Mouse (Mus musculus): Measurements from ENCODE around the gene Zcchc7.
A peak's percentile ranks its signal among the peaks of the same experiment; 100 is the strongest.
"Not testable (repeated sequence)": the region's sequence is repeated elsewhere in the genome, so short reads cannot be mapped to it uniquely, and the experiment has no call there.

Gene Zcchc7

GRCm38 (mm10) chr4:44755553-44756133 is at the start of gene Zcchc7:
Zcchc7 (plus strand) TSS chr4:44755877.
- DNase-seq, result no peak

DNA sequence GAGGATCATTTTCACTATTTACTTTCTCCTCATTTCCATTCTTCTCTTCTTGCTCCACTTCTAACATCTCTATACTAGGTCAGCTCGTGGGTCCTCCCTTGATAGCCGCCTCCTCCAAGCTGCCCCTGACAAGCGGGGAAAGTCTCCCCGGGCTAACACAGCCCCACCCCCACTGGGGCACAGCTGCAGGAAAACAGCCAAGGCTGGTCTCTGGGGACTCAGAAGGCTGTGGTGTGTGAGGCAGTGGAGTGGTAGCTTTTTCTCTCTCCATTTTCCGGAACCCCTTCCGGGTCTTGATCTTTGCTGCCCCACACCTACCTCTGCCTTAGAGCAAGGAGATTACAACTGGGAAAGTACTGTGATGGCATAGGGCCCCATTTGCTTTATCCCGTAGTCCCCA is 49.7 kb upstream of the Zcchc7 start:
- no peak for DNase-seq

DNA sequence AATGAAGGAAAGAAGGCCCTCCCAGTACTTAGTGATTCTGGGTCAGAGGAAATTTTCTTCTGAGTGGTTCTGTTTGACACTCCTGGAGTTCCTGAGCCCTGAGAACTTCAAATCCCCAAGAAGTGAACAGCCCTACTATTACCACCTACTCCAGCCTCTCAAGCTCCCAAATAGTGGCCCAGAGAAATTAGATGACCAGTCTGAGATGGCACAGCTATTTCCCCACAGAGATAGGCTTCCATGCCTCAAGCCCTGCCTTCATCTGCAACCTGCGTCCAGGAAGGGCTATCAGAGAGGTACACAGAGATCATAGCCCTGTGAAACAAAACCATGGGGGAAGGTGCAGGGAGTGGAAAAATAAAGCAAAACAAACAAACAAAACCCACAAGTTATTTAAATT is 48.8 kb upstream of the Zcchc7 start:
- DNase-seq, result no peak

DNA sequence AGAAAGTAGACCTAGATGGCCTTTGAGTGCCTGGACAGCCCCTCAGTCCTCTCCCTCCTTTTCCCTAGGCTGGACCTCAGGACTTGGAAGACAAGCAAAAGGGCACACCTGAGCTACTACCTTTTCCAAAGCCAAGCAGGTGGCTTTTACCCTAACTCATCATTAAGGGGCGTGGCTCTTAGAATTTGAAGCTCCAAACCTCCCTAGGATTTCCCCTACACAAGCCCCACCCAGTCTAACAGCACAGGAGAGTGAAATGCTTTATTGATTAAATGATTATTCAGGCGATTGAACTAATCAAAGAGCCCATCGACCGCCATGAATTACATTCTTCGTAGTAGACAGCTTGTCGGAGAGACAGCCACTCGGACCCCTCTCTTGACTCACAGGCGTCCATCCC is 47.4 kb upstream of the Zcchc7 start:
- no peak for DNase-seq

DNA sequence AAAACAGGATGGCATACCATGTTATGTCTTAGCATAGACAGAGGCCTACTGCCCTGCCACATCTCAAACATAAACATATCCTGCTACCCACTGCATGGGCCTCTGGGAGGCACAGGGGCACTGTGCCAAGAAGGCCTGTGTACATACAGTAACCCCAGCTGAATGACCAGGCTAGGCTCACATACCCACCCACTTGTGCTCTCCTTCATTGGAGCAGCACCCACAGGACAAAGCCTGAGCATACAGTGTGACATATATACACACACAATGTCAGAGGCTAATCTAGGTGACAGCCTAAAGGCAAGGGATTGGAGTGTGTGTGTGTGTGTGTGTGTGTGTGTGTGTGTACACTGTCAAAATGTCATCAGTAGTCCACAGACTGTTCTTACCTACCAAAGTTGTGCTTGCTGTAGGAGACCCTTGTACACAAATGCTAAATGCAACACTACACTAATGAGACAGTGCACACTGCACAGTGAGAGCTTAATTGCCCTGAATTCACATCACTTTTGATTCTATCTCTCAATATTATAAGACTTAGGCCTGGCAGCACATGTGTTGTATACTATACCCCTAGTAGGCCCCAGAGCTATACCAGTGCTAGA is 46.5 kb upstream of the Zcchc7 start:
- DNase-seq, result no peak

GRCm38 (mm10) chr4:44709740-44710700 is 45.7 kb upstream of the Zcchc7 start, which contains the start of gene Pax5:
Pax5 (minus strand) TSS chr4:44710487.
- no peak for DNase-seq

DNA sequence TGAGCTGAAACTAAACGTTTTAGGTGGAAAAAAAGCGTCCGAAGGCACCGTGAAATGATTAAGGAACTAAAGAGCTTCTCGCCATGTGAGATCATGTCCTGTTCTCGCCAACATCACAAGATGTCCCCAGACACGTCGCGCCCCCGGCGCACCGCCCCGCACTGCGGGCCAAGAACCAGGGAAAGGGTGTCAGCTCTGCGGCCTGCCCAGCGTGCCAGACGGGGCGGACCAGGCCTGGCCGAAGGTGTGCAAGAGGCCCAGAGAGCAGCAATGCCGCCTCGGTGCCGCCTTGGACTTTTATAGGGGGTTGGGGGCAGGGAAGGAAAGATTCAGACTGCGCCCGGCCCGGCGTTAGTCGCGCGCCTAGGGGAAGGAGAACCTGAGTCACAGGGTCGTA is 45.0 kb upstream of the Zcchc7 start:
- DNase-seq, result no peak

GRCm38 (mm10) chr4:44711136-44711900 is 44.4 kb upstream of the Zcchc7 start:
- DNase-seq, result no peak

GRCm38 (mm10) chr4:44712051-44712700 is 43.5 kb upstream of the Zcchc7 start:
- DNase-seq, result no peak

DNA sequence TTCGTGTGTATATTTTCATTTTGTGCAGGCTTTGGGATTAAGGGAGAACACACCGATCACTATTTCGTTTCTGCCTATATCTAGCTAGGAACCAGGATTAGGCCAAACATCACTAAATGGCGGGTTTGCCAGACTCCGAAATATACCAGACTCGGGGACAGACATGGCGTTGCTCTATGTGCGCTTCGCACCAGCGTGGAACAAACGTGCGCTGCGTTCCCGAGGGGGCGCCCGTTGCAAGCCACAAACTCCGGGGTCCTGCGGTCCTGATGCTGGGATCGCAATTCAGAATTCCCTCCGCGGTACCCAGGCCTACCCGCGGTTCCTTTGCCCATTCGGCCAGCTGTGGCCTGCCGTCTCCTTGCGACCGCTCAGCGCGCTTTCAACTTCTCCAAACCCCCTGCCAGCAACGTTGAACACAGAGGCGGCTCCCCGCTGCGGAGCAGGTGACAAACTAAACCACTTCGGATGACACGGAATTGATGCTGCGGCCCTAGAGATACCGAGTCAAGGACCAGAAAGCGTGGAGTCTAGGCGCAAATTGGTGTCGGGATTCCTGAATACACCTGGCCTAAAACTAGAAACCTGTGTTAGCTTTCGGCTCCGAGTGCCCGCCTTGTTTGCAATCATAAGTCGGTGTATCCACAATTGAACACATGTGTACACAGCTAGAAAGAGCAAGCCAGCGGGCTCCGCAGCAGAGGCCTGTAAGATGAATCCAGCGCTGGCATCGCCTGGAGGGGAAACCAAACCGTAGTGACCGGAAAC is 42.7 kb upstream of the Zcchc7 start:
- DNase-seq, result no peak

- DNase-seq, result no peak
Measured at GRCm38 (mm10) chr4:44713554-44714051, 42.1 kb upstream of the Zcchc7 start.

- no peak for DNase-seq
Measured at GRCm38 (mm10) chr4:44714111-44714621, 41.5 kb upstream of the Zcchc7 start.

DNA sequence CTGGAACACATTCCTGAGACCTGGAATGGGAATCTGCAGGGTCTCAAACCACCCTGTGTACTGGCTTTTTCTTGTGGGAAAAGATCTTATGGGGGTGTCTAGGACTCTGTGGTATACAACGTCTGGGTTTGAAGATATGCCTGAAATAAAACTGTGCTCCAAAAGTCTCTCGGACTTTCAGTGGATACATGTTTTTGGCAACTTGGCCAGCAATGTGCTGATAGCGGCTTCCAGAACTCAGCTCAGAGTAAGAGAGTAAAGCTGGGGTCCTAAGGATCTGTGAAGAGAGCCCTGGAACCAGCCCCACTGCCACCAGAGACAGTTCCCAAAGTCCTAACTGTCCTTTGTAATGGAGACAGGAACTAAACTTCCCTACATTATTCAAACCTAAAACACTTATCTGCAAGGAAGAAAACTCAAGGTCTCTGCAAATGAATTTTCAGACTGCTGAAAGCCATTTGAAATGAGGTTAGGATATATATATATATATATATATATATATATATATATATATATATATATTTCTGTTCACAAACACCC is 40.0 kb upstream of the Zcchc7 start:
- DNase-seq, result no peak

GRCm38 (mm10) chr4:44716391-44716790 is 39.3 kb upstream of the Zcchc7 start:
- no peak for DNase-seq

DNA sequence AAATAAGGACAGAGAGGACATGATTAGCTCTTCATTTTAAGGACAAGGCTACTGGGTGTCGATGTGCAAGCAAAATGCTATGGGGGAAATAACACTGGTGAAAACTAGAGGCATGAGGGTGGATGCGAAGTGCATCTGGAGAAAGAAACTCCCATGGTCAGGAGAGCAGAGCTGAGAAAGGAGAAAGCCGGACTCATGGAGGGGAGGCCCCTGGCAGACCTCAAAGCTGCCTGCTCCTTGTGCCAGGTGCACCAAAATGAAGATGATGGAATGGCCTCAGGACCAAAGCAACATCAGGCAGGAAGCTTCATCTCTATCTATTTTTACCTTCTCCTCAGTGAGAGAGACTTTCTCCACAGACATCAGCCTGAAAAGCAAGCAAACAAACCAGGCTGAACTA is 38.0 kb upstream of the Zcchc7 start:
- no peak for DNase-seq

DNA sequence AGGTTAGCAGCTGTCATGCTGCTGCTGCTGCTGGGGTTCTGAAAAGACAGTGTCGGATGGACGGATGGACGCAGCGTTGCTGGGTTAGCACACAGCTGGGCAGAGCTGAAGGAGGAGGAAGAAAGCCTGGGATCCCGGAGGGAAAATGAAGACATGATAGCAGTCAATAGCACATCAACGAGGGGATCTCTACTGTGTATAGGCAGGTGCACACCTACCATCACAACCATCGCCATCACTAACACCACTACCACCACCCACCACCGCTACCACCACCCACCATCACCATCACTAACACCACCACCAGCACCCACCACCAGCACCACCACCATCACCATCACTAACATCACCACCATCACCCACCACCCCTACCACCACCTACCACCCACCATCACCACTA is 35.6 kb upstream of the Zcchc7 start:
- DNase-seq, result no peak

DNA sequence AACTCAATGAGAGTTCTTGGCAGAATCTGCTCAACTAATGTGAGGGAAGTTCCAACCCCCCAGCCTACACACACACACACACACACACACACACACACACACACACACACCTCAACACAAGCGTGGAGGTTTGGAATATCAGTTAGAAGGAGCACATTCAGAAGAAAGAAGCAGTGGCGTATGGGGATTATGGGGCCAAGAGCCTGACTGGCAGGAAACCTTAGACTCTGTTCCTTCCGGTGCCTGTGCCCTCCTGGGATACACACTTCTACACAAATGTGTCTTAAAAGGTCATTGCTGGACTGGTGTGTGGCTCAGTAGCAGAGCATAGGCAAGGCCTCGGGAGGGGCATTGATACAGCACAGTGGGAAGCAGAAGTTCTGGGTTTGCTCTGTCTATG is 34.4 kb upstream of the Zcchc7 start:
- DNase-seq, result no peak

DNA sequence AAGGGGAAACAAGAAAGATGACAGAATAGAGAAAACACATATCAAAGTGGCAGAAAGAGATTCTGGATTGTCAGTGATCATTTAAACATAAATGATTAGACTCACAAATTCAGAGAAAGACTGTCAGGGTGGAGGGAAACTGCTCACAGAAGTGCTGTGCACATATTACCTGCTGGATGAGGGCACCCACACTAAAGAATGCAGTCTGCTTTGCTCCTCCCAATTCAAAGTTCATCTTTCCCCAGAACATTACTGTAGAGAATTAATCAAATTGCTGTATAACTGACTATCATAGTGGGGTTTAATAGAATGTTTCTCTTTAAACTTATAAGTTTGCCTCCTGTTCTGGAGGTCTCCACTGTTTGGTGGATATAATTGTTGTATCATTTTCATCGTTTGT is 15.2 kb upstream of the Zcchc7 start:
- DNase-seq, result peak; percentile 22

DNA sequence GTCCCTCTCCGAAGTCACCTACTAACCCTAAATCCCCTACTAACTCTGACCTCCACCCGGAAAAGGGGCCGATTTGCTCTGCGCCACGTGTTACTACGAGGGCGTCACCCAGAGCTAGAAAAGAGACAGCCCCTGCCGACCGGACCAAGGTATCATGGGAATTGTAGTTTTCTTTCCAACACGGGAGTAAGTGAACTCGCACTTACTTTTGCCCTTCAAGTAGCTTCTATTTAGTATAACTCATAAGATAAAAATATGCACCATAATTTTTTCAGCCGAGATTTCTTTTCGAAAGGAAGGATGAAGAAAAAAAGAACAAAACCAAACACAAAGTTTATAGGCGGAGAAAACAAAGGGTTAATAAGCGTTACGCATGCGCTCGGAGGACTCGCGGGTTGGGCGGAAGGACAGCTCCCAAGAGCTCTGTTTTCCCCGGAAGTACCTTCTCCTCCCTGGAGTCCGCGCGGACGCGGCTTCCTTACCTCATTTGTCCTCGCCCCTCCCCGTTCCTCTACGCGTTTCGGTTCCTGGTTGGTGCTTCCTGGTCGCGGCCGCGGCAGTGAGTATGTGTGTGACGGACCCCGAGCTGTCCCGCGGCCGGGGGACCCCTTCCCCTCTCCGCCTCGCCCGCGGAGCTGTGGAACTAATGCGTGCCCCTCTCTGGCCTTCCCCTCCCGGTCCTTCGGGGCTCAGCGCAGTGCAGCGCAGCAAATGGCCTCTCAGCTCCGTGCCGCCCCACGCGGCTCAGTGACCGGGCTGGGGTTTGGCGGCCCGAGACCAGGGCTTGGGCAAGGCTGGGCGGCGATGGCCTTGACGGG is 666 bp downstream of the Zcchc7 start:
- DNase-seq, result peak; percentile 94

- not testable (repeated sequence) for DNase-seq
Measured at GRCm38 (mm10) chr4:44757131-44757530, 1.5 kb downstream of the Zcchc7 start.
